Mouse (Mus musculus) lung, postnatal 0 days (tissue): ENCODE data around the gene Eps8. TPM values are rescaled to one million over a fixed set of nuclear protein-coding genes. Genes with fewer than 3 reads are reported as not detected.

Experiments
- ATAC-seq: fragments of 200-750 bp; cut with Nextera tagmentation; 2 replicates; pipeline ENCODE4 v1.8.0; 2017; ENCODE audit warnings: moderate library complexity
- DNase-seq: peaks from one replicate; pipeline ENCODE4 v3.0.0-alpha.2; 2016; ENCODE audit warnings: low spot score
- H3K27ac ChIP-seq: fragments of 300-500 bp; sonication (generic); 2 replicates; pipeline ENCODE4 v1.5.1; 2014; ENCODE audit warnings: antibody characterized with exemption, mild to moderate bottlenecking, low read length, mixed read lengths
- H3K27me3 ChIP-seq: fragments of 300-500 bp; sonication (generic); replicated peaks from 2 replicates; pipeline ENCODE4 v1.6.1; 2014; ENCODE audit warnings: low read length, mixed read lengths; ENCODE audit not compliant: insufficient read depth
- H3K36me3 ChIP-seq: fragments of 300-500 bp; sonication (generic); 2 replicates; pipeline ENCODE4 v1.6.1; 2014; ENCODE audit warnings: low read length, mixed read lengths; ENCODE audit not compliant: insufficient read depth
- H3K4me1 ChIP-seq: fragments of 300-500 bp; sonication (generic); 2 replicates; pipeline ENCODE4 v1.6.1; 2014; ENCODE audit warnings: antibody characterized with exemption, low read depth, low read length, mixed read lengths; ENCODE audit not compliant: insufficient read depth
- H3K4me2 ChIP-seq: fragments of 300-500 bp; sonication (generic); replicated peaks from 2 replicates; pipeline ENCODE4 v1.6.1; 2014; ENCODE audit warnings: low read depth, mild to moderate bottlenecking, low read length, moderate library complexity, mixed read lengths
- H3K4me3 ChIP-seq: fragments of 300-500 bp; sonication (generic); 2 replicates; pipeline ENCODE4 v1.5.1; 2014; ENCODE audit warnings: low read depth, low read length
- H3K9ac ChIP-seq: fragments of 300-500 bp; sonication (generic); replicated peaks from 2 replicates; pipeline ENCODE4 v1.6.1; 2014; ENCODE audit warnings: low read depth, mild to moderate bottlenecking
- H3K9me3 ChIP-seq: fragments of 300-500 bp; sonication (generic); 2 replicates; pipeline ENCODE4 v1.6.1; 2016; ENCODE audit warnings: low read length, mixed read lengths
- CTCF ChIP-seq: IDR thresholded peaks from 2 replicates; pipeline ENCODE4 v1.5.1; 2016; ENCODE audit warnings: antibody characterized with exemption, mild to moderate bottlenecking
- EP300 ChIP-seq: IDR thresholded peaks from 2 replicates; pipeline ENCODE4 v1.6.1; 2016; ENCODE audit warnings: antibody characterized with exemption, mild to moderate bottlenecking, control low read depth
- WGBS: fragments of 180-500 bp; shearing (Covaris S2); extraction: QIAGEN DNeasy Blood & Tissue Kit; methylation state at CpG from one replicate; pipeline ENCODE4 v1.1.7; 2014; 5-methylcytosine and 5-hydroxymethylcytosine counted together
- polyA plus RNA-seq: library from polyadenylated mRNA; unstranded; fragments of >200 nt; fragmentation: Nextera tagmentation; extraction: Ambion mirVana; gene quantifications from 2 replicates; pipeline ENCODE4 v1.2.1, GENCODE M21; 2015

Gene Eps8
- polyA plus RNA-seq, 1 experiment from 2014 or later: 27.8 TPM

DNA sequence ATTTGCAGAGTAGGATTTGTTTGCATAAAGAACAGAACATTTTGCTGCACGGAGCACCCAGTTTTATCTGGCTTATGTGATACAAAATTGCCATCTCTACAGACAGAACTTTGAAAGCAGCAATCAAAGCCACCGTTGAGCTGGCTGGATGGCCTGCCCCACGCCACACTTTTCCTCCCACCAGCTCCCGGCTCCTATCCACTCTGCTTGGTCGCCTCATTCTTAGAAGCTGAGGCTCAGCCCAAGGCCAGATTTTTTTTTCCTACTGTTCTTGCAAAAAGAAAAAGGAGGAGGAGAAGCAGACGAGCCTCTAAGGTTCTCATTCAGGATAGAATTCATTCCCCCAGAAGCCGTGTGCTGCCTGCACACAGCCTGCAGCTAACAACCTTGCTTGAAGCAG lies 80.8 kb downstream of the Eps8 start:
- no peak overlapping the region for H3K9ac ChIP-seq
- no peaks in the 10 kb centered on the region; the same call in 1 of the 2 replicates for H3K4me1 ChIP-seq
- no peak overlapping the region for H3K4me3 ChIP-seq
- ATAC-seq (no peak), DNase-seq (no peak)
- H3K36me3 ChIP-seq: no peaks in the 10 kb centered on the region
- no peaks in the 10 kb centered on the region for H3K27me3 ChIP-seq
- WGBS: 48% methylated on average over 7 of the region's 7 CpGs
- H3K9me3 ChIP-seq: no peaks in the 10 kb centered on the region
- H3K4me2 ChIP-seq: no peak overlapping the region
- no peak overlapping the region for H3K27ac ChIP-seq
- TF ChIP-seq CTCF (no peak), EP300 (no peak)

GRCm38 (mm10) chr6:137570718-137571131 lies 84.0 kb downstream of the Eps8 start:
- 43% methylated on average over 9 of the region's 9 CpGs for WGBS
- ATAC-seq: peak; percentile 54

GRCm38 (mm10) chr6:137570019-137570418 lies 84.7 kb downstream of the Eps8 start:
- ATAC-seq: no peak
- DNase-seq: no peak
- H3K4me1 ChIP-seq: no peaks in the 10 kb centered on the region; the same call in 1 of the 2 replicates
- WGBS: 61% methylated on average over 5 of the region's 5 CpGs
- H3K27me3 ChIP-seq: no peaks in the 10 kb centered on the region
- no peak overlapping the region for H3K9ac ChIP-seq
- H3K9me3 ChIP-seq: no peaks in the 10 kb centered on the region
- H3K27ac ChIP-seq: no peak overlapping the region
- no peak for TF ChIP-seq EP300
- no peak for TF ChIP-seq CTCF
- no peaks in the 10 kb centered on the region for H3K36me3 ChIP-seq
- H3K4me3 ChIP-seq: no peak overlapping the region
- no peak overlapping the region for H3K4me2 ChIP-seq

More at GRCm38 (mm10) chr6:137570718-137571131, 84.0 kb downstream of the Eps8 start:
- Histone ChIP-seq H3K27ac (no peak overlapping the region), H3K27me3 (no peaks in the 10 kb centered on the region), H3K36me3 (no peaks in the 10 kb centered on the region), H3K9me3 (no peaks in the 10 kb centered on the region), H3K4me3 (no peak overlapping the region), H3K4me1 (no peaks in the 10 kb centered on the region; the same call in 1 of the 2 replicates), H3K4me2 (no peak overlapping the region), H3K9ac (no peak overlapping the region)
- peak; percentile 44 for DNase-seq
- no peak for TF ChIP-seq EP300
- TF ChIP-seq CTCF: no peak

- no peaks in the 10 kb centered on the region for H3K9me3 ChIP-seq
- no peaks in the 10 kb centered on the region for H3K36me3 ChIP-seq
- no peak overlapping the region for H3K4me3 ChIP-seq
- ATAC-seq: peak; percentile 55; the same call in 1 of the 2 replicates
- no peak overlapping the region for H3K4me2 ChIP-seq
- TF ChIP-seq EP300: no peak
- no peak for TF ChIP-seq CTCF
- no peaks in the 10 kb centered on the region; the same call in 1 of the 2 replicates for H3K4me1 ChIP-seq
- WGBS: 43% methylated on average over 6 of the region's 6 CpGs
- DNase-seq: peak; percentile 33
- no peak overlapping the region for H3K27ac ChIP-seq
- no peak overlapping the region for H3K9ac ChIP-seq
- H3K27me3 ChIP-seq: no peaks in the 10 kb centered on the region
These were observed 85.6 kb downstream of the Eps8 start for GRCm38 (mm10) chr6:137569071-137569470.

- no peak overlapping the region for H3K27ac ChIP-seq
- 92% methylated on average over 3 of the region's 3 CpGs for WGBS
- no peaks in the 10 kb centered on the region; the same call in 1 of the 2 replicates for H3K4me1 ChIP-seq
These were observed 88.8 kb downstream of the Eps8 start for GRCm38 (mm10) chr6:137565890-137566289.

DNA sequence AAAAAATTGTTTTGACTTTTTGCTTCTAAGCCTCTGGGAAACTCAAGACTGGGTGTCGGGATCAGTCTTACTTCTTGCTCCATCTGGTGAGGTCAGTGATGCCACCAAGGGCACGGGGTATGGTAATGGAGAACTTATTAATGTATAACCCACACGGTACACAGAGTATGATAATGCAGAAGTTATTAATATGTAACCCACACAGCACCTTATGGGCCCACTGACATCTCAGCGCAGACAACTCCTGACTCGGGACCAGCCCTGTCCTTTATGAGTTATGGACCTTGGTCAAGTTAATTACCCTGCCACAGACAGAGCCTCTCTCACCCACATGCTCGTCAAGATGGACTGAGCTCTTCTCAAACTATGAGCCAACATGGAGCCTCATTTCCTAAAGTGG lies 89.2 kb downstream of the Eps8 start:
- DNase-seq: no peak
- H3K36me3 ChIP-seq: no peaks in the 10 kb centered on the region
- H3K27ac ChIP-seq: no peak overlapping the region
- no peak overlapping the region for H3K4me2 ChIP-seq
- TF ChIP-seq EP300 (no peak), CTCF (no peak)
- WGBS: 83% methylated on average over 6 of the region's 6 CpGs
- no peak for ATAC-seq
- no peaks in the 10 kb centered on the region for H3K27me3 ChIP-seq
- H3K9me3 ChIP-seq: no peaks in the 10 kb centered on the region
- no peak overlapping the region for H3K9ac ChIP-seq
- H3K4me1 ChIP-seq: no peaks in the 10 kb centered on the region; the same call in 1 of the 2 replicates
- no peak overlapping the region for H3K4me3 ChIP-seq

More at GRCm38 (mm10) chr6:137565890-137566289, 88.8 kb downstream of the Eps8 start:
- TF ChIP-seq CTCF (no peak), EP300 (no peak)
- Histone ChIP-seq H3K36me3 (no peaks in the 10 kb centered on the region), H3K4me2 (no peak overlapping the region), H3K9ac (no peak overlapping the region), H3K9me3 (no peaks in the 10 kb centered on the region), H3K4me3 (no peak overlapping the region), H3K27me3 (no peaks in the 10 kb centered on the region)
- ATAC-seq: no peak
- DNase-seq: no peak
